Mouse (Mus musculus): ENCODE measurements around the gene A630073D07Rik. TPM values are rescaled to one million over a fixed set of nuclear protein-coding genes. Genes with fewer than 3 reads are reported as not detected.
"Not testable (repeated sequence)": the region's sequence is repeated elsewhere in the genome, so short reads cannot be mapped to it uniquely, and the experiment has no call there.

The A630073D07Rik gene
- polyA plus RNA-seq (2016; fragmentation: Nextera tagmentation; extraction: Ambion mirVana), result not detected in 2 replicates

- 80% methylated on average over 1 of the region's 1 CpGs for WGBS
- Histone ChIP-seq H3K27ac (no peak within 1 kb of the TSS), H3K36me3 (replicated peaks) (no peaks in the 10 kb centered on the region), H3K9me3 (no peaks in the 10 kb centered on the region), H3K4me2 (no peak within 1 kb of the TSS), H3K27me3 (no peaks in the 10 kb centered on the region), H3K4me1 (no peaks in the 10 kb centered on the region), H3K9ac (no peak within 1 kb of the TSS), H3K4me3 (replicated peaks) (no peak within 1 kb of the TSS)
- no peak for ATAC-seq (ENCODE audit: low FRiP score)
These were observed at the start of gene A630073D07Rik for GRCm38 (mm10) chr6:132651426-132651825. TSS of gene A630073D07Rik (minus strand) at chr6:132651526.

GRCm38 (mm10) chr6:132700907-132701306 is 49.6 kb upstream of the A630073D07Rik start, which contains the start of gene Tas2r121:
TSS of gene Tas2r121 (minus strand) at chr6:132701007.
- no peak within 1 kb of the TSS for H3K9ac ChIP-seq
- H3K4me2 ChIP-seq, result no peak within 1 kb of the TSS
- H3K27me3 ChIP-seq, result no peaks in the 10 kb centered on the region
- no peak for ATAC-seq (ENCODE audit: low FRiP score)
- no peaks in the 10 kb centered on the region for H3K4me1 ChIP-seq
- 70% methylated on average over 1 of the region's 1 CpGs for WGBS
- H3K4me3 ChIP-seq (replicated peaks), result no peak within 1 kb of the TSS
- no peaks in the 10 kb centered on the region for H3K9me3 ChIP-seq
- H3K36me3 ChIP-seq (replicated peaks), result no peaks in the 10 kb centered on the region
- no peak within 1 kb of the TSS for H3K27ac ChIP-seq

- H3K9me3 ChIP-seq; H3K27ac ChIP-seq; H3K36me3 ChIP-seq (replicated peaks); H3K9ac ChIP-seq; H3K4me3 ChIP-seq (replicated peaks); H3K4me1 ChIP-seq; ATAC-seq (ENCODE audit: low FRiP score); H3K27me3 ChIP-seq; H3K4me2 ChIP-seq: not testable (repeated sequence)
- WGBS, result 90% methylated on average over 7 of the region's 7 CpGs
These were observed 40.3 kb upstream of the A630073D07Rik start for GRCm38 (mm10) chr6:132691596-132691995.

- H3K27me3 ChIP-seq, result no peaks in the 10 kb centered on the region
- H3K4me2 ChIP-seq, result no peak within 1 kb of the TSS
- ATAC-seq (ENCODE audit: low FRiP score), result no peak
- no peak within 1 kb of the TSS for H3K27ac ChIP-seq
- no peaks in the 10 kb centered on the region for H3K36me3 ChIP-seq (replicated peaks)
- no peaks in the 10 kb centered on the region for H3K4me1 ChIP-seq
- H3K4me3 ChIP-seq (replicated peaks), result no peak within 1 kb of the TSS
- no peak within 1 kb of the TSS for H3K9ac ChIP-seq
- no peaks in the 10 kb centered on the region for H3K9me3 ChIP-seq
These were observed 5.3 kb upstream of the A630073D07Rik start, which contains the start of gene Tas2r120 for GRCm38 (mm10) chr6:132656653-132657052. TSS of gene Tas2r120 (plus strand) at chr6:132656953.

GRCm38 (mm10) chr6:132649399-132649798 is 1.9 kb downstream of the A630073D07Rik start:
- no peaks in the 10 kb centered on the region for H3K4me1 ChIP-seq
- ATAC-seq (ENCODE audit: low FRiP score), result no peak
- 0 out of 2 replicates have a peak, but pooled peaks cover 4% of the 10 kb centered on the region for H3K9me3 ChIP-seq
- no peak overlapping the region for H3K9ac ChIP-seq
- H3K4me2 ChIP-seq, result no peak overlapping the region
- no peak overlapping the region for H3K4me3 ChIP-seq (replicated peaks)
- H3K27me3 ChIP-seq, result no peaks in the 10 kb centered on the region
- no peaks in the 10 kb centered on the region for H3K36me3 ChIP-seq (replicated peaks)
- no peak overlapping the region for H3K27ac ChIP-seq

- H3K9me3 ChIP-seq; ATAC-seq (ENCODE audit: low FRiP score); H3K36me3 ChIP-seq (replicated peaks); H3K4me1 ChIP-seq; H3K27me3 ChIP-seq; H3K4me3 ChIP-seq (replicated peaks); H3K9ac ChIP-seq; H3K27ac ChIP-seq; H3K4me2 ChIP-seq: not testable (repeated sequence)
- WGBS, result 45% methylated on average over 2 of the region's 2 CpGs
These were observed 55.7 kb downstream of the A630073D07Rik start, which contains the start of gene Prp2 for GRCm38 (mm10) chr6:132595613-132596012. TSS of gene Prp2 (plus strand) at chr6:132595913.

Other genes starting within 250 kb of the A630073D07Rik start
- not detected in 2 replicates for gene Prh1, start 81.7 kb downstream of the A630073D07Rik start, polyA plus RNA-seq (2016; fragmentation: Nextera tagmentation; extraction: Ambion mirVana)
- not detected in 2 replicates for gene Prp2, start 55.6 kb downstream of the A630073D07Rik start, polyA plus RNA-seq (2016; fragmentation: Nextera tagmentation; extraction: Ambion mirVana)
- gene Tas2r120, start 5.4 kb upstream of the A630073D07Rik start, polyA plus RNA-seq (2016; fragmentation: Nextera tagmentation; extraction: Ambion mirVana), result not detected in 2 replicates
- not detected in 2 replicates for gene Tas2r121, start 49.5 kb upstream of the A630073D07Rik start, polyA plus RNA-seq (2016; fragmentation: Nextera tagmentation; extraction: Ambion mirVana)
- not detected in 2 replicates for gene Tas2r122, start 60.4 kb upstream of the A630073D07Rik start, polyA plus RNA-seq (2016; fragmentation: Nextera tagmentation; extraction: Ambion mirVana)
- not detected in 2 replicates for gene Tas2r115, start 86.5 kb upstream of the A630073D07Rik start, polyA plus RNA-seq (2016; fragmentation: Nextera tagmentation; extraction: Ambion mirVana)
- gene Tas2r124, start 103.2 kb upstream of the A630073D07Rik start, polyA plus RNA-seq (2016; fragmentation: Nextera tagmentation; extraction: Ambion mirVana), result not detected in 2 replicates
- not detected in 2 replicates for gene Tas2r102, start 110.6 kb upstream of the A630073D07Rik start, polyA plus RNA-seq (2016; fragmentation: Nextera tagmentation; extraction: Ambion mirVana)
- not detected in 2 replicates for gene Tas2r136, start 126.6 kb upstream of the A630073D07Rik start, polyA plus RNA-seq (2016; fragmentation: Nextera tagmentation; extraction: Ambion mirVana)
- not detected in 2 replicates for gene Tas2r117, start 151.3 kb upstream of the A630073D07Rik start, polyA plus RNA-seq (2016; fragmentation: Nextera tagmentation; extraction: Ambion mirVana)
- not detected in 2 replicates for gene Tas2r123, start 195.6 kb upstream of the A630073D07Rik start, polyA plus RNA-seq (2016; fragmentation: Nextera tagmentation; extraction: Ambion mirVana)
- gene Tas2r116, start 203.9 kb upstream of the A630073D07Rik start, polyA plus RNA-seq (2016; fragmentation: Nextera tagmentation; extraction: Ambion mirVana), result not detected in 2 replicates
- gene Tas2r110, start 216.5 kb upstream of the A630073D07Rik start, polyA plus RNA-seq (2016; fragmentation: Nextera tagmentation; extraction: Ambion mirVana), result not detected in 2 replicates
- not detected in 2 replicates for gene Tas2r113, start 241.5 kb upstream of the A630073D07Rik start, polyA plus RNA-seq (2016; fragmentation: Nextera tagmentation; extraction: Ambion mirVana)